17 mouse cellular contexts compared by ENCODE assay signal in the genomic region with DNA sequence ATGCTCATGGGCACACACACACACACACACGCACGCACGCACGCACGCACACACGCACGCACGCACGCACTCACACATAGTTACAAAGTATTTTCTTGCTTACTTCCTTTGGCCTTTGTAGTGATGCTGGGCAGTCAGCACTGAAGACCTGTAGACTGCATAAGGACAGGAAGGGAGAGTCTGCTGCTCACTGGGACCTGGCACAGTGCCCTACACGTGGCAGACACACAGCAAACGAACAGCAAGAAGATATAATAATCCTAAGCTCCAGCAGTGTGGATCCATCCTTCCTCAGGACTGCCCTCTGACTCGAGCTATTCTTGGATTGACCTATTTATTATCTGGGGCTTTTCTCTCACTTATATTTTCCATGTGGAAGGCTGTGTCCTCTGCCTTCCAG.
"Had no signal": no experiment of that assay in that cellular context is flagged by ENCODE, and none has a peak within 500 bp of the region (broad histone marks: within the 10 kb centered on the region; RNA-seq: fewer than 3 reads in every experiment).

No protein-coding gene starts in this region.

- DNase-seq: gastrocnemius, postnatal 10 days; gastrocnemius, postnatal 25 days; heart, adult 18-20 months; heart, postnatal 10 days; heart, postnatal 4 days; kidney, adult 18-20 months; kidney, adult 8-10 months; kidney, postnatal 10 days; kidney, postnatal 25 days; kidney, postnatal 4 days; liver; liver, embryonic 13.5 days; liver, postnatal 0 days had no signal

- ATAC-seq: hindbrain, embryonic 16.5 days; inflammation-experienced regulatory T-cells, adult 6 months; intestine, embryonic 15.5 days; intestine, postnatal 0 days; liver, postnatal 0 days had no signal
